Mouse (Mus musculus) MEL (cell line): Measurements from ENCODE around the gene Arl15. TPM values are rescaled to one million over a fixed set of nuclear protein-coding genes. Genes with fewer than 3 reads are reported as not detected.

Experiments used
- DNase-seq: peaks from one replicate; pipeline ENCODE4 v3.0.0; 2011; ENCODE audit warnings: low read depth, low spot score
- H3K27ac ChIP-seq: 2 replicates; pipeline ENCODE4 v1.5.1; 2012; ENCODE audit warnings: low read depth, mild to moderate bottlenecking, control low read depth, low read length, moderate library complexity; ENCODE audit not compliant: control insufficient read depth
- H3K27me3 ChIP-seq, 2 experiments: fragments of 150-350 bp in 1 of 2; sonication (generic) in 1 of 2; 2 replicates each; pipeline ENCODE4 v1.6.1; 2012; ENCODE audit warnings: low read length in 2 of 2, mild to moderate bottlenecking in 2 of 2, improper control_type of control experiment in 1 of 2, moderate library complexity in 1 of 2; ENCODE audit not compliant: insufficient read depth in 2 of 2, control insufficient read depth in 1 of 2
- H3K36me3 ChIP-seq, 2 experiments: 2 replicates each; pipeline ENCODE4 v1.6.1; 2012 to 2014; ENCODE audit warnings: low read length in 2 of 2, improper control_type of control experiment in 1 of 2, inconsistent platforms in 1 of 2, mild to moderate bottlenecking in 1 of 2; ENCODE audit not compliant: insufficient read depth in 2 of 2, control insufficient read depth in 1 of 2
- H3K4me1 ChIP-seq, 2 experiments: fragments of 150-350 bp in 1 of 2; sonication (generic) in 1 of 2; 2 replicates each; pipeline ENCODE4 v1.6.1; 2012; ENCODE audit warnings: low read length in 2 of 2, improper control_type of control experiment in 1 of 2, mild to moderate bottlenecking in 1 of 2; ENCODE audit not compliant: insufficient read depth in 2 of 2, control insufficient read depth in 1 of 2
- H3K4me3 ChIP-seq, 2 experiments: fragments of 150-350 bp in 1 of 2; sonication (generic) in 1 of 2; 2 replicates each; pipeline ENCODE4 v1.5.1; 2012; ENCODE audit warnings: low read depth in 2 of 2, low read length in 2 of 2, mild to moderate bottlenecking in 2 of 2, moderate library complexity in 2 of 2, control low read depth in 1 of 2, improper control_type of control experiment in 1 of 2; ENCODE audit not compliant: control insufficient read depth in 1 of 2, insufficient read depth in 1 of 2
- H3K79me2 ChIP-seq: 2 replicates; pipeline ENCODE4 v1.6.1; 2012; ENCODE audit warnings: mild to moderate bottlenecking, low read length, moderate library complexity; ENCODE audit not compliant: control insufficient read depth, poor library complexity, insufficient read depth
- H3K9ac ChIP-seq: 2 replicates; pipeline ENCODE4 v1.6.1; 2012; ENCODE audit warnings: low read depth, mild to moderate bottlenecking, control low read depth, low read length, moderate library complexity; ENCODE audit not compliant: control insufficient read depth, poor library complexity, severe bottlenecking
- H3K9me3 ChIP-seq: fragments of 150-350 bp; sonication (generic); replicated peaks from 2 replicates; pipeline ENCODE4 v1.6.1; 2012; ENCODE audit warnings: mild to moderate bottlenecking, low read length, improper control_type of control experiment, moderate library complexity; ENCODE audit not compliant: insufficient read depth
- BHLHE40 ChIP-seq: IDR thresholded peaks from 2 replicates; pipeline ENCODE4 v1.6.1; 2012; ENCODE audit warnings: low read depth, mild to moderate bottlenecking, inconsistent platforms, low read length, improper control_type of control experiment, borderline replicate concordance
- CHD2 ChIP-seq: IDR thresholded peaks from 2 replicates; pipeline ENCODE4 v1.6.1; 2011; ENCODE audit warnings: low read length, improper control_type of control experiment
- CTCF ChIP-seq, 3 experiments: IDR thresholded peaks in 2 of 3; conservative IDR thresholded peaks in 1 of 3; 2 replicates each; pipeline ENCODE4 v1.5.1; 2011 to 2012; ENCODE audit warnings: low read length in 3 of 3, low read depth in 2 of 3, mild to moderate bottlenecking in 2 of 3, improper control_type of control experiment in 1 of 3, inconsistent platforms in 1 of 3, mixed read lengths in 1 of 3, moderate library complexity in 1 of 3; ENCODE audit not compliant: control insufficient read depth in 1 of 3, insufficient read depth in 1 of 3, poor library complexity in 1 of 3, severe bottlenecking in 1 of 3
- E2F4 ChIP-seq: IDR thresholded peaks from 2 replicates; pipeline ENCODE4 v1.6.1; 2011; ENCODE audit warnings: low read depth, low read length, improper control_type of control experiment, borderline replicate concordance
- ETS1 ChIP-seq: IDR thresholded peaks from 2 replicates; pipeline ENCODE4 v1.6.1; 2012; ENCODE audit warnings: low read depth, mild to moderate bottlenecking, inconsistent platforms, low read length, improper control_type of control experiment, moderate library complexity
- GATA1 ChIP-seq: IDR thresholded peaks from 2 replicates; pipeline ENCODE4 v1.6.1; 2011; ENCODE audit warnings: low read depth, low read length, improper control_type of control experiment
- KAT2A ChIP-seq: conservative IDR thresholded peaks from 2 replicates; pipeline ENCODE4 v1.6.1; 2012; ENCODE audit warnings: low read depth, low read length, improper control_type of control experiment, inconsistent platforms
- MAZ ChIP-seq: IDR thresholded peaks from 2 replicates; pipeline ENCODE4 v1.6.1; 2012; ENCODE audit warnings: low read depth, mild to moderate bottlenecking, inconsistent platforms, low read length, improper control_type of control experiment
- MEF2A ChIP-seq: IDR thresholded peaks from 2 replicates; pipeline ENCODE4 v1.6.1; 2014; ENCODE audit warnings: low read depth, mild to moderate bottlenecking, inconsistent platforms, low read length, improper control_type of control experiment; ENCODE audit not compliant: poor library complexity, insufficient replicate concordance, severe bottlenecking; ENCODE audit errors: extremely low read depth
- MYB ChIP-seq: IDR thresholded peaks from 2 replicates; pipeline ENCODE4 v1.6.1; 2011; ENCODE audit warnings: mild to moderate bottlenecking, low read depth, low read length, improper control_type of control experiment
- MYC ChIP-seq: IDR thresholded peaks from 2 replicates; pipeline ENCODE4 v1.6.1; 2011; ENCODE audit warnings: low read depth, mild to moderate bottlenecking, low read length, improper control_type of control experiment, moderate library complexity
- POLR2A ChIP-seq, 2 experiments: IDR thresholded peaks; 2 replicates each; pipeline ENCODE4 v1.6.1; 2011 to 2012; ENCODE audit warnings: low read length in 2 of 2, mild to moderate bottlenecking in 2 of 2, control low read depth in 1 of 2, improper control_type of control experiment in 1 of 2, low read depth in 1 of 2, moderate library complexity in 1 of 2; ENCODE audit not compliant: control insufficient read depth in 1 of 2, insufficient read depth in 1 of 2, poor library complexity in 1 of 2
- POLR2AphosphoS5 ChIP-seq: IDR thresholded peaks from 2 replicates; pipeline ENCODE4 v1.6.1; 2012; ENCODE audit warnings: low read depth, borderline replicate concordance, mild to moderate bottlenecking, inconsistent platforms, low read length, moderate library complexity, mixed read lengths
- RCOR1 ChIP-seq: IDR thresholded peaks from 2 replicates; pipeline ENCODE4 v1.6.1; 2012; ENCODE audit warnings: low read depth, mild to moderate bottlenecking, inconsistent platforms, low read length, improper control_type of control experiment
- SIN3A ChIP-seq: IDR thresholded peaks from 2 replicates; pipeline ENCODE4 v1.6.1; 2012; ENCODE audit warnings: low read length, improper control_type of control experiment, inconsistent platforms
- TAL1 ChIP-seq: IDR thresholded peaks from 2 replicates; pipeline ENCODE4 v1.6.1; 2012; ENCODE audit warnings: mild to moderate bottlenecking, inconsistent platforms, low read length, moderate library complexity, mixed read lengths
- UBTF ChIP-seq: IDR thresholded peaks from 2 replicates; pipeline ENCODE4 v1.6.1; 2012; ENCODE audit warnings: low read depth, mild to moderate bottlenecking, inconsistent platforms, low read length, improper control_type of control experiment, moderate library complexity, borderline replicate concordance; ENCODE audit not compliant: insufficient read depth
- USF2 ChIP-seq, 2 experiments: IDR thresholded peaks; 2 replicates each; pipeline ENCODE4 v1.6.1; 2011 to 2012; ENCODE audit warnings: improper control_type of control experiment in 2 of 2, low read length in 2 of 2, borderline replicate concordance in 1 of 2, inconsistent platforms in 1 of 2, low read depth in 1 of 2, mild to moderate bottlenecking in 1 of 2; ENCODE audit not compliant: insufficient read depth in 1 of 2
- ZC3H11A ChIP-seq: IDR thresholded peaks from 2 replicates; pipeline ENCODE4 v1.6.1; 2012; ENCODE audit warnings: low read depth, mild to moderate bottlenecking, inconsistent platforms, low read length, improper control_type of control experiment
- ZKSCAN1 ChIP-seq: IDR thresholded peaks from 2 replicates; pipeline ENCODE4 v1.6.1; 2012; ENCODE audit warnings: low read depth, mild to moderate bottlenecking, inconsistent platforms, low read length, improper control_type of control experiment, moderate library complexity
- ZNF384 ChIP-seq: IDR thresholded peaks from 2 replicates; pipeline ENCODE4 v1.6.1; 2012; ENCODE audit warnings: low read depth, mild to moderate bottlenecking, inconsistent platforms, low read length, improper control_type of control experiment
- polyA plus RNA-seq, 2 experiments: library from polyadenylated mRNA; stranded (reverse) in 1 of 2; unstranded in 1 of 2; fragments of >175 nt in 1 of 2; fragments of >200 nt in 1 of 2; gene quantifications; 2 replicates each; pipeline versions ENCODE4 v1.2.1 to v1.2.4; 2012; ENCODE audit warnings: low replicate concordance in 2 of 2, low read depth in 1 of 2; ENCODE audit not compliant: insufficient read length in 2 of 2, insufficient read depth in 1 of 2, missing spikeins in 1 of 2
- total RNA-seq: library from RNA; depleted of rRNA; stranded (reverse); fragments of 300-350 nt; gene quantifications from 2 replicates; pipeline ENCODE4 v1.2.3, GENCODE M21; 2012

Gene Arl15
- total and polyA plus RNA-seq, 3 experiments = 3.6 to 5.8 TPM; not detected in 1

GRCm38 (mm10) chr13:114061234-114061633, 266.9 kb downstream of the Arl15 start:
- no peaks in the 10 kb centered on the region for H3K4me1 ChIP-seq
- no peaks in the 10 kb centered on the region for H3K9me3 ChIP-seq
- H3K79me2 ChIP-seq = no peaks in the 10 kb centered on the region
- DNase-seq = no peak
- no peaks in the 10 kb centered on the region for H3K27me3 ChIP-seq
- TF ChIP-seq MEF2A (no peak), BHLHE40 (no peak), CHD2 (no peak), POLR2A (IDR thresholded peaks at IDR 0.05; ENCODE audit: control insufficient read depth in 1 of 2, insufficient read depth in 1 of 2, low read depth in 1 of 2, low read length in 2 of 2, poor library complexity in 1 of 2) (no peak), E2F4 (no peak), ZKSCAN1 (no peak), CTCF (IDR thresholded peaks at IDR 0.05 in 2 of 3, conservative IDR thresholded peaks at IDR 0.05 in 1 of 3; ENCODE audit: control insufficient read depth in 1 of 3, insufficient read depth in 1 of 3, low read depth in 2 of 3, low read length in 3 of 3, poor library complexity in 1 of 3, severe bottlenecking in 1 of 3) (no peak), ZNF384 (no peak), RCOR1 (no peak), GATA1 (no peak), POLR2AphosphoS5 (no peak), ETS1 (no peak), UBTF (no peak), TAL1 (no peak), USF2 (IDR thresholded peaks at IDR 0.05; ENCODE audit: borderline replicate concordance in 1 of 2, insufficient read depth in 1 of 2, low read depth in 1 of 2, low read length in 2 of 2) (no peak)
- no peak overlapping the region for H3K27ac ChIP-seq
- H3K36me3 ChIP-seq = no peaks in the 10 kb centered on the region
- H3K4me3 ChIP-seq = no peak overlapping the region
- no peak overlapping the region for H3K9ac ChIP-seq

- Histone ChIP-seq H3K9ac (no peak overlapping the region), H3K27me3 (no peaks in the 10 kb centered on the region), H3K4me1 (no peaks in the 10 kb centered on the region), H3K27ac (no peak overlapping the region), H3K4me3 (no peak overlapping the region), H3K79me2 (no peaks in the 10 kb centered on the region), H3K36me3 (no peaks in the 10 kb centered on the region), H3K9me3 (no peaks in the 10 kb centered on the region)
- no peak for TF ChIP-seq MYB
- no peak for TF ChIP-seq BHLHE40
- no peak for TF ChIP-seq MYC
- TF ChIP-seq MAZ = no peak
- no peak for TF ChIP-seq ZC3H11A
- no peak for TF ChIP-seq SIN3A
- TF ChIP-seq POLR2A (IDR thresholded peaks at IDR 0.05; ENCODE audit: control insufficient read depth in 1 of 2, insufficient read depth in 1 of 2, low read depth in 1 of 2, low read length in 2 of 2, poor library complexity in 1 of 2) = no peak
- no peak for TF ChIP-seq GATA1
- no peak for TF ChIP-seq KAT2A
- no peak for TF ChIP-seq CTCF (IDR thresholded peaks at IDR 0.05 in 2 of 3, conservative IDR thresholded peaks at IDR 0.05 in 1 of 3; ENCODE audit: control insufficient read depth in 1 of 3, insufficient read depth in 1 of 3, low read depth in 2 of 3, low read length in 3 of 3, poor library complexity in 1 of 3, severe bottlenecking in 1 of 3)
- no peak for DNase-seq
Observed at GRCm38 (mm10) chr13:114064069-114064468, 269.8 kb downstream of the Arl15 start.
